Mouse (Mus musculus): ENCODE results near the gene Pde4d. TPM values are rescaled to one million over a fixed set of nuclear protein-coding genes. Genes with fewer than 3 reads are reported as not detected.

Pde4d gene
- polyA plus RNA-seq, 1 experiment from 2014 or later: 3.4 TPM

GRCm38 (mm10) chr13:109788604-109789003 lies 1338.9 kb downstream of the Pde4d start:
- ChIA-PET CTCF (interaction anchor here (0.7 kb wide), 1 partner anchor 96 kb away, joined by 3 read pairs; no protein-coding TSS in a partner anchor), POLR2A (no interaction called here)
- TF ChIP-seq CTCF (IDR thresholded peaks at IDR 0.05): no peak
- no peaks in the 10 kb centered on the region for H3K27me3 ChIP-seq
- ATAC-seq (no peak), DNase-seq (ENCODE audit: low read depth, low spot score) (no peak)
- in situ Hi-C loops (cut with MboI; ENCODE audit: low pct_unique_long_range_greater_than_20kb): loop anchor here (25.0 kb wide), 1 partner anchor 574 kb away; the partner anchor contains the start of gene Gapt

DNA sequence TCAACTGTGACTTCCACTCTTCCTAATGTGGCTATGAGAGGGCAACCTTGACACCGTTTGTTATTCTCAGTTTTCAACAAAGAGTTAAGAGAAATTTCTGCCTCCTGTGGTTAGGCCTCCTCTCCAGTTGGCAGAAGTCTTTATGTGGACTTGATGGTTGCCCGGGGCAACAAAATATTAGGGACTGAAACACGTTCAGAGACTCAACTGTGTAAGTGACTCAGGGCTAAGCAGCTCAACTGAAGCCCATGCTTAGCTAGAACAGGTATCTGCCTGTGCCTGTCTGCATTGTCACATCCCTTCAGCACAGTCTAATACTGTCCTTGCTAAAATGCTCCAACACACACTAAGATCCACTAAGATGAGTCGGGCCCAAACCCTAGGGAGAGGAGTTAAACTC lies 1339.4 kb downstream of the Pde4d start:
- no peak for DNase-seq (ENCODE audit: low read depth, low spot score)
- in situ Hi-C loops (cut with MboI; ENCODE audit: low pct_unique_long_range_greater_than_20kb): loop anchor here (25.0 kb wide), 1 partner anchor 573 kb away; the partner anchor contains the start of gene Gapt
- no peaks in the 10 kb centered on the region for H3K27me3 ChIP-seq
- no peak for TF ChIP-seq CTCF (IDR thresholded peaks at IDR 0.05)
- POLR2A ChIA-PET: no interaction called here
- CTCF ChIA-PET: interaction anchor here (1.7 kb wide), 1 partner anchor 8 kb away, joined by 6 read pairs; no protein-coding TSS in a partner anchor
- no peak for ATAC-seq

GRCm38 (mm10) chr13:109790045-109790715 lies 1340.4 kb downstream of the Pde4d start:
- in situ Hi-C loops (cut with MboI; ENCODE audit: low pct_unique_long_range_greater_than_20kb): loop anchor here (25.0 kb wide), 1 partner anchor 572 kb away; the partner anchor contains the start of gene Gapt
- CTCF ChIA-PET: interaction anchor here (1.0 to 1.7 kb wide), 2 partner anchors 9 to 25 kb away, joined by 3 to 6 read pairs; no protein-coding TSS in a partner anchor
- POLR2A ChIA-PET: interaction anchor here (0.6 to 0.7 kb wide), 2 partner anchors 47 to 92 kb away, joined by 3 to 5 read pairs; no protein-coding TSS in a partner anchor
- ATAC-seq (no peak), DNase-seq (ENCODE audit: low read depth, low spot score) (no peak)
- TF ChIP-seq CTCF (IDR thresholded peaks at IDR 0.05): no peak
- no peaks in the 10 kb centered on the region for H3K27me3 ChIP-seq

GRCm38 (mm10) chr13:109793918-109794317 lies 1344.2 kb downstream of the Pde4d start:
- in situ Hi-C loops (cut with MboI; ENCODE audit: low pct_unique_long_range_greater_than_20kb): loop anchor here (25.0 kb wide), 1 partner anchor 568 kb away; the partner anchor contains the start of gene Gapt
- DNase-seq (ENCODE audit: low read depth, low spot score) (no peak), ATAC-seq (no peak)
- no peak for TF ChIP-seq CTCF (IDR thresholded peaks at IDR 0.05)
- POLR2A ChIA-PET: no interaction called here
- H3K27me3 ChIP-seq: no peaks in the 10 kb centered on the region
- CTCF ChIA-PET: interaction anchor here (0.8 to 1.0 kb wide), 2 partner anchors 20 to 113 kb away, joined by 3 to 4 read pairs; no protein-coding TSS in a partner anchor

GRCm38 (mm10) chr13:109798651-109799050 lies 1348.9 kb downstream of the Pde4d start:
- no peak for TF ChIP-seq CTCF (IDR thresholded peaks at IDR 0.05)
- ATAC-seq (no peak), DNase-seq (ENCODE audit: low read depth, low spot score) (no peak)
- in situ Hi-C loops (cut with MboI; ENCODE audit: low pct_unique_long_range_greater_than_20kb): loop anchor here (25.0 kb wide), 1 partner anchor 564 kb away; the partner anchor contains the start of gene Gapt
- ChIA-PET CTCF (interaction anchor here (0.7 to 1.2 kb wide), 3 partner anchors 14 to 109 kb away, joined by 3 read pairs; no protein-coding TSS in a partner anchor), POLR2A (no interaction called here)
- no peaks in the 10 kb centered on the region for H3K27me3 ChIP-seq

DNA sequence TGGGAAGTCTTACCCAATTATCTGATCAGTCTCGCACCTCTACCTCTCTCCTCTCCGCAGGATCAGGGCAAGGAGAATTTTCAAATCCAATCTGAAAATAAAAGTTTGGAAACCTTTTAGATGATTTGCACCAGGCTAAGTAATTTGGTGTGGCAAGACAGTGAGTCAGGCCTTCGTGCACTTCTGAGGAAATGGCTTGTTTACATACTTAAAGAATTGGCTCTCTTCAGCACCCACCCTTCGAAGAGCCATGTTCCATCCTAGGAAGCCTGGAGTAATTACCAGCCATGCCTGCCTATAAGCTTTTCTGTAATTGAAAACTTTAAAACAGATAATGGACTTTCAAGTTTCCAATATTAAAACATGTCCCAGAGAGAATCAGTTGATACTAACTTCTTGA lies 1352.5 kb downstream of the Pde4d start:
- DNase-seq (ENCODE audit: low read depth, low spot score) (no peak), ATAC-seq (no peak)
- POLR2A ChIA-PET: no interaction called here
- in situ Hi-C loops (cut with MboI; ENCODE audit: low pct_unique_long_range_greater_than_20kb): no loop called here
- no peak for TF ChIP-seq CTCF (IDR thresholded peaks at IDR 0.05)
- CTCF ChIA-PET: no interaction called here
- H3K27me3 ChIP-seq: no peaks in the 10 kb centered on the region

DNA sequence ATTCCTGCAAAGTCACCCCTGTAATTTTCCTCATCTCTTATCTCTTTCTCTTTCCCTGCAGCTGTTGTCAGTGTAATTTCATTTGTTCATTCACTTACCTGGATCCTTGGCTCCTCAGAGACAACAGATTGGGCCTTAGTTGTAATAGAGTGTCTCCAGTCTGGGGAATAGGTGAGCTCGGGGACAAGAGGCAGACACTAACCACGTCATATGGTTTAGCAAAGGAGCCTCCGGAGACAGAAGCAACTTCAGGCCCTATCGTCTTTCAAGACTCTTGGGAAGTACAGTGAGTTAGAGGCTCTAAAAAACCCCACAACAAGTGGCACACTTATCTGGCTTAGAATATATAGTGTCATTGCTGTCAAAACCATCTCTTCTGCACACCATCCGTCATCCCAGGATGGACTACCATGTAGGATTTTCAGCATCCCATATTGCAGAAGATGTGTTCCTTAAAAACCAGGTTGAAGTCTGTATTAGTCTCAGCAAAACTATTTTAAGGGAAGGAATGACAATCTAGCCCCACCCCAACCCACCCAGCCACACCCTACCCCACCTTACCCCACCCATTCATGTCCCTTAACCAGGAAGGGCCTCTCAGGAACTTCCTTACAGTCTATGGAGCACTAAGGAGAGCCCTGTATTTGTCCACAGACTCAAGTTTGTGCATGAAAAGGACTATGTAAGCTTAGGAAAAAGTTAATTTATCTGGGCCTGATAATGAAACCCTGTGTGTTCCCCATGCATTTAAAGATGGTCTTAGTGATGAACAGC lies 1356.6 kb downstream of the Pde4d start:
- H3K27me3 ChIP-seq: no peaks in the 10 kb centered on the region

GRCm38 (mm10) chr13:109807036-109807435 lies 1357.3 kb downstream of the Pde4d start:
- CTCF ChIA-PET: no interaction called here
- in situ Hi-C loops (cut with MboI; ENCODE audit: low pct_unique_long_range_greater_than_20kb): no loop called here
- POLR2A ChIA-PET: interaction anchor here (0.6 kb wide), 1 partner anchor 34 kb away, joined by 3 read pairs; no protein-coding TSS in a partner anchor
- no peak for DNase-seq (ENCODE audit: low read depth, low spot score)
- ATAC-seq: no peak
- no peak for TF ChIP-seq CTCF (IDR thresholded peaks at IDR 0.05)
- H3K27me3 ChIP-seq: no peaks in the 10 kb centered on the region

More for the DNA sequence above, 1356.6 kb downstream of the Pde4d start:
- POLR2A ChIA-PET: no interaction called here
- in situ Hi-C loops (cut with MboI; ENCODE audit: low pct_unique_long_range_greater_than_20kb): no loop called here
- no peak for ATAC-seq
- no peak for DNase-seq (ENCODE audit: low read depth, low spot score)
- CTCF ChIA-PET: no interaction called here
- TF ChIP-seq CTCF (IDR thresholded peaks at IDR 0.05): no peak

DNA sequence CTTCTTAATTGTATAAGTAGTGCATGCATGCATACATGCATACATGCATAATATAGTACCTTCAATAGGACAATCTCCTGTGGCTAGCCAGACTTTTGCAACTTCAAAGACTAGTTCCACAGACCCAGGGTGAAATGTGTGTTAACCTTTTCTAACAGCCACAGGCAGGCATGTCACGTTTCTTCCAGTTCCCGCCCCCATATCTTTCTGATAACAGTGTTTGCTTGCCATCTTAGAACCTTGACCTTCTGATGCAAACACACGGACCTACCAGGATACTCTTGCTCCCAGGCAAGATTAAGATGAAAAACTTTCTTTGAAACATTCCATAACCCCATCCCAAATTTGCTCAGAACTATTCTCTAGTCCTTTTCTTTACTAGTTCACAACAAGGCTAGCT lies 1357.7 kb downstream of the Pde4d start:
- CTCF ChIA-PET: no interaction called here
- POLR2A ChIA-PET: interaction anchor here (0.6 kb wide), 1 partner anchor 33 kb away, joined by 3 read pairs; no protein-coding TSS in a partner anchor
- in situ Hi-C loops (cut with MboI; ENCODE audit: low pct_unique_long_range_greater_than_20kb): no loop called here
- no peak for ATAC-seq
- no peaks in the 10 kb centered on the region for H3K27me3 ChIP-seq
- no peak for DNase-seq (ENCODE audit: low read depth, low spot score)
- TF ChIP-seq CTCF (IDR thresholded peaks at IDR 0.05): no peak

- ATAC-seq: no peak
- CTCF ChIA-PET: no interaction called here
- no peak for DNase-seq (ENCODE audit: low read depth, low spot score)
- no peak for TF ChIP-seq CTCF (IDR thresholded peaks at IDR 0.05)
- in situ Hi-C loops (cut with MboI; ENCODE audit: low pct_unique_long_range_greater_than_20kb): no loop called here
- no peaks in the 10 kb centered on the region for H3K27me3 ChIP-seq
- POLR2A ChIA-PET: no interaction called here
These were observed 1358.3 kb downstream of the Pde4d start for GRCm38 (mm10) chr13:109808039-109808438.

Measured in Patski (cell line).